Mouse (Mus musculus): ENCODE measurements at regions not wholly inside any gene's neighbourhood (a gene's known extent, or its start where the extent isn't known, plus 50 kb on each side); places are given as distances from the start of the nearest gene placed in this dataset.

- no peak for DNase-seq (ENCODE audit: low spot score)
Observed at GRCm38 (mm10) chr4:45587202-45587601, 54.9 kb upstream of the Shb start.

- DNase-seq (ENCODE audit: low spot score): no peak
Observed at GRCm38 (mm10) chr4:45586310-45586709, 54.0 kb upstream of the Shb start.

GRCm38 (mm10) chr4:45585188-45585820, 53.0 kb upstream of the Shb start:
- DNase-seq (ENCODE audit: low spot score): no peak

- no peak for DNase-seq (ENCODE audit: low spot score)
Observed at GRCm38 (mm10) chr4:45583966-45584365, 51.7 kb upstream of the Shb start.

- no peak for DNase-seq (ENCODE audit: low spot score)
Observed at GRCm38 (mm10) chr4:45582496-45582895, 50.2 kb upstream of the Shb start.
